Mouse (Mus musculus) testis, adult 2 months (tissue): ENCODE results near the gene Gm20388.

Source experiments
- CTCF ChIP-seq: fragments of 200-500 bp; IDR thresholded peaks from 2 replicates; pipeline ENCODE4 v1.5.1; 2012; ENCODE audit warnings: low read depth, mild to moderate bottlenecking, inconsistent platforms, low read length, moderate library complexity; ENCODE audit not compliant: control insufficient read depth, insufficient read depth, insufficient replicate concordance
- POLR2A ChIP-seq: fragments of 200-500 bp; IDR thresholded peaks from 2 replicates; pipeline ENCODE4 v1.6.1; 2012; ENCODE audit warnings: low read depth, mild to moderate bottlenecking, inconsistent platforms, low read length, moderate library complexity; ENCODE audit not compliant: control insufficient read depth

GRCm38 (mm10) chr8:120589921-120590320, 679.3 kb downstream of the Gm20388 start:
- TF ChIP-seq POLR2A (no peak), CTCF (no peak)
